Mouse (Mus musculus): ENCODE data around the gene Eef1akmt4. TPM values are rescaled to one million over a fixed set of nuclear protein-coding genes. Genes with fewer than 3 reads are reported as not detected.
A peak's percentile ranks its signal among the peaks of the same experiment; 100 is the strongest.
"Not testable (repeated sequence)": the region's sequence is repeated elsewhere in the genome, so short reads cannot be mapped to it uniquely, and the experiment has no call there.

Gene Eef1akmt4
- polyA plus RNA-seq, 1 experiment from 2014 or later: 33.4 TPM

GRCm38 (mm10) chr16:20642161-20642560 is 30.8 kb downstream of the Eef1akmt4 start:
- DNase-seq (ENCODE audit: low spot score): peak; percentile 74
- Histone ChIP-seq H3K9me3 (no peaks in the 10 kb centered on the region), H3K36me3 (no peaks in the 10 kb centered on the region), H3K4me1 (replicated peaks) (peaks cover 3% of the 10 kb centered on the region; the same call in 1 of the 2 replicates), H3K27ac (no peak overlapping the region), H3K27me3 (ENCODE audit: insufficient read depth, poor library complexity, severe bottlenecking) (no peaks in the 10 kb centered on the region), H3K4me3 (no peak overlapping the region)
- under 1% methylated on average over 8 of the region's 8 CpGs for WGBS

GRCm38 (mm10) chr16:20643911-20644310 is 32.5 kb downstream of the Eef1akmt4 start:
- Histone ChIP-seq H3K27ac (no peak overlapping the region), H3K9me3 (no peaks in the 10 kb centered on the region), H3K4me3 (no peak overlapping the region), H3K36me3 (no peaks in the 10 kb centered on the region), H3K27me3 (ENCODE audit: insufficient read depth, poor library complexity, severe bottlenecking) (no peaks in the 10 kb centered on the region), H3K4me1 (replicated peaks) (peaks cover 3% of the 10 kb centered on the region; the same call in 1 of the 2 replicates)
- WGBS: 91% methylated on average over 7 of the region's 7 CpGs
- no peak for DNase-seq (ENCODE audit: low spot score)

GRCm38 (mm10) chr16:20651076-20651946 is 39.9 kb downstream of the Eef1akmt4 start, which contains the start of gene Psmd2:
Psmd2 (plus strand) TSS chr16:20651652.
- 2% methylated on average over 46 of the region's 46 CpGs for WGBS
- peak within 1 kb of the TSS; percentile 90 for H3K27ac ChIP-seq
- peaks cover 17% of the 10 kb centered on the region for H3K4me1 ChIP-seq (replicated peaks)
- peaks cover 33% of the 10 kb centered on the region for H3K36me3 ChIP-seq
- no peaks in the 10 kb centered on the region for H3K27me3 ChIP-seq (ENCODE audit: insufficient read depth, poor library complexity, severe bottlenecking)
- H3K4me3 ChIP-seq: peak within 1 kb of the TSS; percentile 95
- H3K9me3 ChIP-seq: no peaks in the 10 kb centered on the region
- peak; percentile 97 for DNase-seq (ENCODE audit: low spot score)

GRCm38 (mm10) chr16:20651947-20652310 is 40.5 kb downstream of the Eef1akmt4 start:
- 14% methylated on average over 12 of the region's 12 CpGs for WGBS
- DNase-seq (ENCODE audit: low spot score): no peak
- Histone ChIP-seq H3K27ac (peak overlapping the region; percentile 90), H3K36me3 (peaks cover 39% of the 10 kb centered on the region), H3K4me3 (peak overlapping the region; percentile 95), H3K9me3 (no peaks in the 10 kb centered on the region), H3K4me1 (replicated peaks) (peaks cover 17% of the 10 kb centered on the region), H3K27me3 (ENCODE audit: insufficient read depth, poor library complexity, severe bottlenecking) (no peaks in the 10 kb centered on the region)

GRCm38 (mm10) chr16:20653315-20653714 is 41.9 kb downstream of the Eef1akmt4 start:
- Histone ChIP-seq H3K9me3 (no peaks in the 10 kb centered on the region), H3K27ac (no peak overlapping the region), H3K36me3 (peaks cover 53% of the 10 kb centered on the region), H3K4me3 (peak overlapping the region; percentile 95; the same call in 1 of the 2 replicates), H3K4me1 (replicated peaks) (peaks cover 17% of the 10 kb centered on the region), H3K27me3 (ENCODE audit: insufficient read depth, poor library complexity, severe bottlenecking) (no peaks in the 10 kb centered on the region)
- WGBS: 53% methylated on average over 2 of the region's 2 CpGs
- no peak for DNase-seq (ENCODE audit: low spot score)

- Histone ChIP-seq H3K27me3 (ENCODE audit: insufficient read depth, poor library complexity, severe bottlenecking) (no peaks in the 10 kb centered on the region), H3K36me3 (peaks cover 96% of the 10 kb centered on the region), H3K27ac (no peak overlapping the region), H3K4me1 (replicated peaks) (peaks cover 6% of the 10 kb centered on the region), H3K4me3 (no peak overlapping the region), H3K9me3 (no peaks in the 10 kb centered on the region)
- WGBS: 93% methylated on average over 4 of the region's 4 CpGs
- no peak for DNase-seq (ENCODE audit: low spot score)
These were observed 46.3 kb downstream of the Eef1akmt4 start for GRCm38 (mm10) chr16:20657661-20658060.

GRCm38 (mm10) chr16:20668013-20668412 is 56.6 kb downstream of the Eef1akmt4 start, which contains the start of gene Eif4g1:
Eif4g1 (plus strand) TSS chr16:20668313.
- not testable (repeated sequence) for H3K27me3 ChIP-seq (ENCODE audit: insufficient read depth, poor library complexity, severe bottlenecking); H3K4me3 ChIP-seq; H3K9me3 ChIP-seq; H3K4me1 ChIP-seq (replicated peaks); H3K27ac ChIP-seq; DNase-seq (ENCODE audit: low spot score)
- 96% methylated on average over 5 of the region's 6 CpGs for WGBS
- peaks cover 31% of the 10 kb centered on the region for H3K36me3 ChIP-seq

MicroRNA genes within 50 kb of the gene (microRNA counts, 519-probe panel; counts per million panel counts)
- microRNA mmu-miR-1224: 4,362 counts per million, percentile 91 among the panel's probes with 10 or more counts

Other genes with a start within 250 kb of the Eef1akmt4 start
- gene Abcc5, start 185.2 kb upstream of the Eef1akmt4 start, polyA plus RNA-seq (2016; fragmentation: Nextera tagmentation; extraction: Ambion mirVana): 63.6 and 65.8 TPM in 2 replicates
- gene Eif2b5, start 112.8 kb upstream of the Eef1akmt4 start, polyA plus RNA-seq (2016; fragmentation: Nextera tagmentation; extraction: Ambion mirVana): 150 and 153 TPM in 2 replicates
- 32.6 and 51.1 TPM in 2 replicates for gene Dvl3, start 94.6 kb upstream of the Eef1akmt4 start, polyA plus RNA-seq (2016; fragmentation: Nextera tagmentation; extraction: Ambion mirVana)
- 705 and 825 TPM in 2 replicates for gene Ap2m1, start 76.1 kb upstream of the Eef1akmt4 start, polyA plus RNA-seq (2016; fragmentation: Nextera tagmentation; extraction: Ambion mirVana)
- gene Abcf3, start 63.0 kb upstream of the Eef1akmt4 start, polyA plus RNA-seq (2016; fragmentation: Nextera tagmentation; extraction: Ambion mirVana): 59.4 and 65.2 TPM in 2 replicates
- 2.9 and 4.0 TPM in 2 replicates for gene Vwa5b2, start 22.1 kb upstream of the Eef1akmt4 start, polyA plus RNA-seq (2016; fragmentation: Nextera tagmentation; extraction: Ambion mirVana)
- gene Gm49333, start within 50 bp of the Eef1akmt4 start, polyA plus RNA-seq (2016; fragmentation: Nextera tagmentation; extraction: Ambion mirVana): 0.18 TPM in 1 of 2 replicates, not detected in the other
- 59.2 and 61.3 TPM in 2 replicates for gene Alg3, start 142 bp downstream of the Eef1akmt4 start, polyA plus RNA-seq (2016; fragmentation: Nextera tagmentation; extraction: Ambion mirVana)
- gene Camk2n2, start 9.7 kb downstream of the Eef1akmt4 start, polyA plus RNA-seq (2016; fragmentation: Nextera tagmentation; extraction: Ambion mirVana): 2.6 and 4.2 TPM in 2 replicates
- gene Ece2, start 18.2 kb downstream of the Eef1akmt4 start, polyA plus RNA-seq (2016; fragmentation: Nextera tagmentation; extraction: Ambion mirVana): 4.2 TPM in 2 replicates
- 466 and 503 TPM in 2 replicates for gene Psmd2, start 40.1 kb downstream of the Eef1akmt4 start, polyA plus RNA-seq (2016; fragmentation: Nextera tagmentation; extraction: Ambion mirVana)
- 181 and 224 TPM in 2 replicates for gene Eif4g1, start 56.7 kb downstream of the Eef1akmt4 start, polyA plus RNA-seq (2016; fragmentation: Nextera tagmentation; extraction: Ambion mirVana)
- 6.7 and 9.4 TPM in 2 replicates for gene Fam131a, start 81.6 kb downstream of the Eef1akmt4 start, polyA plus RNA-seq (2016; fragmentation: Nextera tagmentation; extraction: Ambion mirVana)
- 114 and 140 TPM in 2 replicates for gene Polr2h, start 106.1 kb downstream of the Eef1akmt4 start, polyA plus RNA-seq (2016; fragmentation: Nextera tagmentation; extraction: Ambion mirVana)
- gene Clcn2, start 106.2 kb downstream of the Eef1akmt4 start, polyA plus RNA-seq (2016; fragmentation: Nextera tagmentation; extraction: Ambion mirVana): 15.5 and 22.1 TPM in 2 replicates
- 1.6 and 3.6 TPM in 2 replicates for gene Chrd, start 121.5 kb downstream of the Eef1akmt4 start, polyA plus RNA-seq (2016; fragmentation: Nextera tagmentation; extraction: Ambion mirVana)
- gene Thpo, start 122.9 kb downstream of the Eef1akmt4 start, polyA plus RNA-seq (2016; fragmentation: Nextera tagmentation; extraction: Ambion mirVana): 0.30 and 0.77 TPM in 2 replicates